Mouse (Mus musculus) bone marrow macrophage, adult 2 months (primary cell): Measurements from ENCODE around the gene Tmem151b.

Source experiments
- CTCF ChIP-seq: IDR thresholded peaks from 2 replicates; pipeline ENCODE4 v1.5.1; 2012; ENCODE audit warnings: low read depth, mild to moderate bottlenecking, low read length, moderate library complexity
- POLR2A ChIP-seq: IDR thresholded peaks from 2 replicates; pipeline ENCODE4 v1.6.1; 2012; ENCODE audit warnings: mild to moderate bottlenecking, low read depth, low read length, borderline replicate concordance

GRCm38 (mm10) chr17:45586449-45586837 is 37.0 kb upstream of the Tmem151b start:
- TF ChIP-seq CTCF (peak; percentile 42; the same call in 1 of the 2 replicates), POLR2A (no peak)
